Mouse (Mus musculus) MEL (cell line): ENCODE results near the gene Mpp5.

Source experiments
- CTCF ChIP-seq, 3 experiments: IDR thresholded peaks in 2 of 3; conservative IDR thresholded peaks in 1 of 3; 2 replicates each; pipeline ENCODE4 v1.5.1; 2011 to 2012; ENCODE audit warnings: low read length in 3 of 3, low read depth in 2 of 3, mild to moderate bottlenecking in 2 of 3, improper control_type of control experiment in 1 of 3, inconsistent platforms in 1 of 3, mixed read lengths in 1 of 3, moderate library complexity in 1 of 3; ENCODE audit not compliant: control insufficient read depth in 1 of 3, insufficient read depth in 1 of 3, poor library complexity in 1 of 3, severe bottlenecking in 1 of 3
- EP300 ChIP-seq, 2 experiments: IDR thresholded peaks; 2 replicates each; pipeline ENCODE4 v1.6.1; 2011; ENCODE audit warnings: improper control_type of control experiment in 2 of 2, low read length in 2 of 2, low read depth in 1 of 2, mild to moderate bottlenecking in 1 of 2
- POLR2A ChIP-seq, 2 experiments: IDR thresholded peaks; 2 replicates each; pipeline ENCODE4 v1.6.1; 2011 to 2012; ENCODE audit warnings: low read length in 2 of 2, mild to moderate bottlenecking in 2 of 2, control low read depth in 1 of 2, improper control_type of control experiment in 1 of 2, low read depth in 1 of 2, moderate library complexity in 1 of 2; ENCODE audit not compliant: control insufficient read depth in 1 of 2, insufficient read depth in 1 of 2, poor library complexity in 1 of 2
- TAL1 ChIP-seq: IDR thresholded peaks from 2 replicates; pipeline ENCODE4 v1.6.1; 2012; ENCODE audit warnings: mild to moderate bottlenecking, inconsistent platforms, low read length, moderate library complexity, mixed read lengths

DNA sequence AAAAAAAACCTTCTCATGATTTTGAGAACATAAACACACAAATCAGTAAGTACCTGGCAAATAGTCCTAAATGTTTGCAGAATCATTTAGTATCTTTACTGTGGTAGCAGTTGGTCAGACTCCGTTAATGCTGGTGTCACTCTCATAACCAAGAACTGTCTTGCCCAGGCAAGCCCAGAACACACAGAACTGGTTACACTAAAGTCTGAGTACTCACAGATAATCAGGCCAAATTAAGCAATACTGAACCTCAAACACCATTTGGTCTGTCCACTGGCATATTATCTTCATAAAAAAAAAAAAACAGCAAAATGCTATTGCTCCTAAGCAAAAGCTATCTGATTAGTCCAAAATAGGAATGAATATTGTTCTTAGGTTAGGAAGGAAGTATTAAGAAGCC, 93.7 kb downstream of the Mpp5 start:
- TF ChIP-seq POLR2A (IDR thresholded peaks at IDR 0.05; ENCODE audit: control insufficient read depth in 1 of 2, insufficient read depth in 1 of 2, low read depth in 1 of 2, low read length in 2 of 2, poor library complexity in 1 of 2) (no peak), CTCF (IDR thresholded peaks at IDR 0.05 in 2 of 3, conservative IDR thresholded peaks at IDR 0.05 in 1 of 3; ENCODE audit: control insufficient read depth in 1 of 3, insufficient read depth in 1 of 3, low read depth in 2 of 3, low read length in 3 of 3, poor library complexity in 1 of 3, severe bottlenecking in 1 of 3) (no peak), TAL1 (no peak), EP300 (IDR thresholded peaks at IDR 0.05; ENCODE audit: low read depth in 1 of 2, low read length in 2 of 2) (no peak)
